Mouse (Mus musculus): ENCODE data around the gene Adam15.

DNA sequence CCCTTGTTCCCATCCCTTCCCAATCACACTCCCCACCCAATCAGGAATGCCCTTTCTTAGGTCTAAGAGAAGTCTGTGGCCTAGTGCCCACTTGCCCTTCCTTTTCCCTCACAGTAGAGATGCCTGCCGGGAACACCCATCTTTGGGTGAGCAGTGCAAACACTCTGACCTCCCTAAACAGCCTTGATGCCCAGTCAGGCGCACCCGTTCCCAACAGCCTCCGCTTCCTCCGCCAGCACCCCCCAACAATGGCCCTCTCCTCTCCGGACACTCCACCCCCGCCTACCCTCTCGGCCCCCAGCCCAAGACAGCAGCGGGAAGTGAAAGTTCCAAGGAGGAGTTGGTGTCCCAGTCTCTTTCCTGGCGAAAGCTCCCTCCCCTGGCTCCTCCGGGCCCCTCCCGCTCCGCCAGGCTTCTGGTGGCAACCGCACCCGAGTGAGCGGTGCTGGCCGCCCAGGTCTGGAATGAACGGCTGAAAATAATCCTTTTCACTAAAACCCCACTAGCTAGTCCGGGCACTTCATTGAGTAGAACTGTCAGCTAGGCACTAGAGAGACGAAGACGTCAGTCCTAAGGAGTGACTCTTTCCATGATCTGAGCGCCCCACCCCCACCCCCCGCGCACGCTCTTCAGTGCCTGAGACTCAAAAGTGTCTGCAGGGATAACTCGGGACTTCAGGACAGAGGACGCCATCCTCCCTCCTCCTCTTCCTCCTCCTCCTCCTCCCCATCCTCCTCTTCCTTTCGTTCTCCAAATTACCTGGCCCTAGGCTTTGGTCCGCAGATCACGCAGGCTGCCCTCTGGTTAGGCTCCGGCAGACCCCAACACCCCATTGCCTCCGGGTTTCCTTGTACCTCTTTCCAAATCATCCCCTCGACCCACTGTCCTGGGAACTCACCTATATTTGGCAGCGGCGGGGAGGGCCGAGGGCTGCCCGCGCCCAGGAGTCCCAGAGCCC, 606 bp downstream of the Adam15 start:
- TF ChIP-seq CTCF (conservative IDR thresholded peaks at IDR 0.05; ENCODE audit: low read length) (no peak), POU5F1 (IDR thresholded peaks at IDR 0.05; ENCODE audit: borderline replicate concordance, low read length) (no peak)
